Mouse (Mus musculus): ENCODE results near the gene Rps9.
A peak's percentile ranks its signal among the peaks of the same experiment; 100 is the strongest.
"Not testable (repeated sequence)": the region's sequence is repeated elsewhere in the genome, so short reads cannot be mapped to it uniquely, and the experiment has no call there.

Gene Rps9

GRCm38 (mm10) chr7:3698471-3698870, 5.3 kb upstream of the Rps9 start:
- DNase-seq (ENCODE audit: low spot score), result no peak

GRCm38 (mm10) chr7:3703148-3703878, 480 bp upstream of the Rps9 start:
- DNase-seq (ENCODE audit: low spot score), result peak; percentile 20

- DNase-seq (ENCODE audit: low spot score), result no peak
Observed at GRCm38 (mm10) chr7:3704475-3704874, 682 bp downstream of the Rps9 start.

GRCm38 (mm10) chr7:3705461-3705860, 1.7 kb downstream of the Rps9 start:
- not testable (repeated sequence) for DNase-seq (ENCODE audit: low spot score)

GRCm38 (mm10) chr7:3705911-3706310, 2.1 kb downstream of the Rps9 start:
- no peak for DNase-seq (ENCODE audit: low spot score)

GRCm38 (mm10) chr7:3706343-3706934, 2.6 kb downstream of the Rps9 start:
- no peak for DNase-seq (ENCODE audit: low spot score)

- no peak for DNase-seq (ENCODE audit: low spot score)
Observed at GRCm38 (mm10) chr7:3707027-3707426, 3.2 kb downstream of the Rps9 start.

GRCm38 (mm10) chr7:3707568-3708413, 4.0 kb downstream of the Rps9 start:
- DNase-seq (ENCODE audit: low spot score), result no peak

GRCm38 (mm10) chr7:3708447-3708980, 4.7 kb downstream of the Rps9 start:
- not testable (repeated sequence) for DNase-seq (ENCODE audit: low spot score)

- DNase-seq (ENCODE audit: low spot score), result no peak
Observed at GRCm38 (mm10) chr7:3709000-3709399, 5.2 kb downstream of the Rps9 start.

- DNase-seq (ENCODE audit: low spot score), result no peak
Observed at GRCm38 (mm10) chr7:3712264-3712942, 8.6 kb downstream of the Rps9 start.

- DNase-seq (ENCODE audit: low spot score), result no peak
Observed at GRCm38 (mm10) chr7:3715249-3715648, 11.5 kb downstream of the Rps9 start.

- DNase-seq (ENCODE audit: low spot score), result not testable (repeated sequence)
Observed at GRCm38 (mm10) chr7:3720268-3720667, 16.5 kb downstream of the Rps9 start, which contains the start of gene Pirb. TSS of gene Pirb (minus strand) at chr7:3720391.

GRCm38 (mm10) chr7:3725459-3725858, 21.7 kb downstream of the Rps9 start:
- not testable (repeated sequence) for DNase-seq (ENCODE audit: low spot score)

- DNase-seq (ENCODE audit: low spot score), result not testable (repeated sequence)
Observed at GRCm38 (mm10) chr7:3732675-3733074, 28.9 kb downstream of the Rps9 start.

Measured in ovary, postnatal 10 days (tissue).